Mouse (Mus musculus) gastrocnemius, adult 2 months (tissue): ENCODE data around the gene Tsen15. TPM values are rescaled to one million over a fixed set of nuclear protein-coding genes. Genes with fewer than 3 reads are reported as not detected.
"Not testable (repeated sequence)": the region's sequence is repeated elsewhere in the genome, so short reads cannot be mapped to it uniquely, and the experiment has no call there.

Experiments used
- DNase-seq: peaks from one replicate; pipeline ENCODE4 v3.0.0; 2022
- H3K27ac ChIP-seq: fragments of 200-600 bp; 2 replicates; pipeline ENCODE4 v1.8.1; 2022; ENCODE audit warnings: mild to moderate bottlenecking
- H3K4me3 ChIP-seq: fragments of 200-600 bp; 2 replicates; pipeline ENCODE4 v1.8.1; 2022; ENCODE audit warnings: mild to moderate bottlenecking, moderate library complexity
- CTCF ChIP-seq: fragments of 200-600 bp; IDR thresholded peaks from 2 replicates; pipeline ENCODE4 v1.8.1; 2022; ENCODE audit warnings: antibody characterized with exemption, mild to moderate bottlenecking, moderate library complexity
- intact Hi-C: fragments of 180-260 bp; cut with DNase I; formaldehyde crosslinking; loops from one replicate; pipeline ENCODE4 v1.15.1; 2025
- total RNA-seq, 2 experiments: library from RNA; stranded (reverse); gene quantifications; 2 replicates each; pipeline ENCODE4 v1.2.3; 2021

The Tsen15 gene
- total RNA-seq, 2 experiments from 2014 or later, result 13.7 to 20.2 TPM

DNA sequence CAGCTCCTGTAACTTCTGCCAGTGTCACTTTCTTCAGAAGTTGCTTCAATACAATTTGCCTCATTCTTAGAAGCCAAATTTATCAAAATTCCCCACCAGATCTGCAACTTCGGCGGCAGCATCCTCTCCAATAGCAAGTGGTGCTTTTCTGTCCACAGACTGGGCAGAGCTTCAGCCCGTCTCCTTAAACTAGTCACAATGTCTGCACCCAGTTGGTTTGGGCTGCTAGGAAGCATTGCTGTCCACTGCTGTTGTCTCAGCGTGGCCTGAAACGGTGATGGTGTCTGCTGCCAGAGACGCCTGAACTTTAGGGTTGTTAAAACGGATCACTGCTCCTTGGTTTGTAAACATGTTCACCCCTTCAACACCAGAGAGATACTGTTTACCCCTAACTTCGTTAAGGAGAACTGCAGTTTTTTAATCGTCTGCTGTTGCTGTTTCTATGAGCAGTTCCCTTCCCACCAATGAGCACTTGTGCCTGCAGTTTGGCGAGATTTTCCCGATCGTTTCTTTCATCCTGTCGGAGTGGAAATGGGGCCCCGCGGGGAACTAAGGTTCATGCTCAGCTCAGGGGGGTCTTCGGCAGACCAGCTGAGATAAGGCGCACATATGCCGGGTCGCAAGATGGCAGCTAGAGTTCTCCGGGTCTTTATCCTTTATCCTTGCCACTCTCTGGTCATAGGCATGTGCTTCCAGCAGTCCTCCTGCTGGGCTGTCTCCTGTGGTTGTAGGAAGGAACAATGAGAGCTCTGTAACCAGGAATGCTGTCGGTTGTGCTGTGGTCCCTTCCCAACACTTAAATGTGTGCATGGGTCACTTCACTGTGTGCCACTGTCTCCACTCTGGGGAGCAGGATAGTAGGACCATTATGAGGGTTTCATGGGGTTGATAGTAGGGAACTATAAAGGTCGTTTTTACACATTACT is 20.8 kb upstream of the Tsen15 start:
- DNase-seq, result no peak
- no peak overlapping the region for H3K27ac ChIP-seq
- intact Hi-C loops, result no loop called here
- no peak overlapping the region for H3K4me3 ChIP-seq
- TF ChIP-seq CTCF, result no peak

DNA sequence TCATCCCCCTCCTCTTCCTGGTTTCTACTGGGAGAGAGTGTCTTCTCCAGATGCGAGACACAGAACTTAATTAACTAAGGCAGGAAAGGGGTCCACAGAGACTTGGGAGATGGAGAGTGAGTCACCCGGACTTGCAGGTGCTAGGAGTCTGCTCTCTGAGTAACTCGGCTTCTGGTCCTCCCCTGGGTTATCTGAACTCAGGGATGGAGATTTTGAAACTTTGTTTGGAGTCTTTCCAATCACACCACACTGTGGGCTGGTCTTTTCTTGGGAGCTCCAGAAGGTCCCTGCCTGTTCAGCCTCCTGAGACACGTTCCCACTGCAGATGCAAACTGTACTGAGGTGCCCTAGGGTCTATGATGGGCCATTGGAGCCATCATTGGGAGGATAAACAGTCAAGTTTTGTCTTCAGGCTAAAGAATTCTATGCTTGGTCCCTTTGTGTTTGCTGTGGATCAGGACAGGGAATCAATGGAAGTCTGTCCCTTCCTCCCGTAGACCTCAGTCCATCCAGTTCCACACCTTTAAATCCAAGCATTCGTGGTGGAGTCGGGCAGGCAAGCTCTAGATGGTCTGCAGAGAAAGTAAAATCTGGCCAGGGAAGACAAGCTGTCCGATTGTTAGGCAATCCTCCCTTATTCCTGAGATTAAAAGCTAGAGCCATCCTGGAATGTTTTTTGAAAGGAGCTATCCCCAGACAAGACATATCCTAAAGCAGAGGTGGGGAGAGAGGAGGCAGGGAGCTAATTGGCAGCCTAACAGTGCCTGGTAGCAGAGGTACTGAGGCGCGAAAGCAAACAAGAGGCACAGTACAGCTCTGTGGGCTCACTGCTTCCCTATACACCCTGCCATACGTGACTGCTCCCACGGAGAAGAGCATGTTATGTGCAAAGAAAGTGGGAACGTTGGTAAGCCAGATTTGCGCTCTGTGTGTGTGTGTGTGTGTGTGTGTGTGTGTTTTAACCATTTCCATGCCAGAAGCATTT is 14.4 kb upstream of the Tsen15 start:
- Histone ChIP-seq H3K27ac (peak overlapping the region; percentile 85), H3K4me3 (peak overlapping the region; percentile 87)
- DNase-seq, result peak; percentile 40
- intact Hi-C loops, result loop anchor here (5.0 kb wide), 2 partner anchors 56 to 111 kb away; no protein-coding TSS in a partner anchor
- no peak for TF ChIP-seq CTCF

DNA sequence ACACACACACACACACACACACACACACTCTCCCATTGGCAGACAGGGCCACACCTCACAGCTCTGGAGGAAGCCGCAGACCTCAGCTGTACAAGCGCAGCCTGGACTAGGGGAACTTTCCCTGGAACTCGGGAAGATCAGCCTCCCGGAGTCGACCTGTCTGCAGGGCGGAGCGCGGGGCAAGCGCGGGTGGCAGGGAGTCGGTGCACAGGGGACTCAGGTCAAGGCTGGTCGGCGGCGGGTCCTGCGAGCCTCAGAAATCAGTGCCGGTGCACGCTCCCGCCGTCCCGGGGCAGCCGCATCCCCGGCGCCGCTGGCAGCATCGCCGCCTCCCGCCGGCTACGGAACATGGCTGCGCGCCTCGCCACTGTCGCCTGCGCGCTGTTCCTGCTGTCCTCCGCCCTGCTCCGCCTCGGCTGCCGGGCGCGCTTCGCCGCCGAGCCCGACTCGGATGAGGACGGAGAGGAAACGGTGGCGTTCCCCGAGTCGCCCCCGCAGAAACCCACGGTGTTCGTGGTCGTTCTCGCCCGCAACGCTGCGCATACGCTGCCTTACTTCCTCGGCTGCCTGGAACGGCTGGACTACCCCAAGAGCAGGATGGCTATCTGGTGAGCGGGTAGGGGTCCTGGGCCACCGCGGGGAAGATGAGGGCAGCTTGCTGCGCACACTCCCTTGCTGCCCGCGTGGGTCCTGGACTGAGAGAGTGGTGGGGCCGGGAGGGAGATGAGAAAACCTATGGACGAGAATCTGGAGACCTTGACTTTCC is 13.5 kb upstream of the Tsen15 start, which contains the start of gene Colgalt2:
Gene Colgalt2 (plus strand): TSS at position 41 of the 766 bp plus-strand sequence.
- Histone ChIP-seq H3K27ac (peak within 1 kb of the TSS; percentile 85), H3K4me3 (peak within 1 kb of the TSS; percentile 87)
- intact Hi-C loops, result loop anchor here (5.0 kb wide), 2 partner anchors 57 to 112 kb away; no protein-coding TSS in a partner anchor
- DNase-seq, result peak; percentile 70
- no peak for TF ChIP-seq CTCF

DNA sequence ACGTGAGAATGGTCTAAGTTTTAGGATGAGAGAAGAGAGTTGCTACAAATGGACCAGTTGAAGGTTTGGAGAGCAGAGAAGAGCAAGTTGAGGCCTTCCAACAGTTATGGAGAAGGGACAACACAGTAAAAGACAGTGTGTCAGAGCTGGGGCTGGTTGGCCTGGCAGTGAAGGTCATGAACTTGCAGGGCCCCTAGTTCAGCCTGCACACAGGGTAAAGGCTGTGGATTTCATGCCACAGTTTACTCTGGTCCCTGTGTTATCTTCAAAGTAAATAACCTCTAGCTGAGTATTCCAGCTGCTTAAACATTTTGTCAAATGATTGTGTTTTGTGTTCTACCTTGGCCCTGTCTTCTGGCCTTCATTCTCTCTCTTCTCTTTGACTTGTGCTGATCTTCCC is 12.2 kb upstream of the Tsen15 start:
- no peak overlapping the region for H3K4me3 ChIP-seq
- intact Hi-C loops, result no loop called here
- TF ChIP-seq CTCF, result no peak

DNA sequence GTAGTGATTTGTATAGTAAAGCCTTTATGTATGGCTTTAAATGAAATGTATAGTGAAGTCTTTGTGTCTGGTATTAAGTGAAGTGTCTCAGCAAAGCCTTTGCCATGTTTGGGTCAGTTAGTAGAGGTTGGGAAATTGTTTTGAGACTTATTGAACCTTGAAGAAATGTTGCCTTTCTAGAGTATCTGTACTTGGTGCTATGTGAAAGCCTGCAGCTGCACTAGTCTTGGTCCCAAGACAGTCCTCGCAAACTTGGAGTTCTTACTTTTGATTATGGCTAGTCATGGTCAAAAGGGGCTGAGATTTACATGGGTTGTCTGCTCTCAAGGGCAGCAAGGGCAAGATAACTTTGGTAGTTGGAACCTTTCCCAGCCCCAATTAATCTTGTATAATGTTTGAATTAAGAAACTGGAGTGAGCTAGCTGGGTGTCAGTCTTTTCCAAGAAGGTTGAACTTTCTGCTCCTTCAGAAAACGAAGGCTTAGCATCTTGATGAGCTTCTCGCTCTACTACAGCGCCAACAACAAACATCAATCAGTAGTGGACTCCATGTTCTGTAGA is 8.5 kb upstream of the Tsen15 start:
- H3K4me3 ChIP-seq, result no peak overlapping the region
- no peak for DNase-seq
- intact Hi-C loops, result no loop called here
- no peak for TF ChIP-seq CTCF
- H3K27ac ChIP-seq, result no peak overlapping the region

More for the DNA sequence above, 12.2 kb upstream of the Tsen15 start:
- no peak for DNase-seq
- no peak overlapping the region for H3K27ac ChIP-seq

DNA sequence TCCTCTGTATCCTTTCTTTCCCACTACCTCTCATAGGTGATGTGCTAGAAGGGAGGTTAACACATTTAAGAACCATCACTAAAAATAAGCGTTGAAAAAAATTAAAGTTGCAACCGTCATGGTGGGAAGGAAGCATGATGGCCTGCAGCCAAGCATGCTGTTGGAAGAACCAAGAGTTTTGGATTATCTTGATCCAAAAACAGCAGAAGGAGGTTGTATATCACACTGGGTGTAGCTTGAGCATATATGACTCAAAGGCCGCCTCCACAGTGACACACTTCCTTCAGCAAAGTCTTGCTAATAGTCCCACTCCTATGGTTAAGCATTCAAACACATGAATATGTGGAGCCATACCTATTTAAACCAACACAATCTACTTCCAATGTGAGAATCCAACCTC is 7.6 kb upstream of the Tsen15 start:
- H3K4me3 ChIP-seq, result no peak overlapping the region
- no peak overlapping the region for H3K27ac ChIP-seq
- DNase-seq, result no peak
- no peak for TF ChIP-seq CTCF
- intact Hi-C loops, result no loop called here

DNA sequence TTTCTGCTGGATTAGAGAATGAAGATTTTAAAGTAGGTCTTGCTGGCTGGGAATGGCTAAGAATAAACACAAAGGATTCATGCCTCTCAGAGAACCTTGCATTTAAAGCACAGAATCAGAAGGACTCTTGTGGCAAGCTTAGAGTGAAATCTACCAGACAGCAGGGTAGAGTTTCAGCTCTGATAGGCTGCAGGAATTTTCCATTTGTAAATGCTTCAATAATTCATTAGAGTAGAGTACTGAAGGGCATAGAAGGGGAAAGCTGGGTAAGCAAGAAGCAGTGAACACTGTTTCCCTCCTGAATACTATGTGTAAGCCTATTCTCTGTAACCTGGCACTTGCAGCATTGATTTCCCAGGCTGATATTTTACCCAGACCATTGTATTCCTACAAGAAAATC is 2.8 kb upstream of the Tsen15 start:
- no peak for DNase-seq
- TF ChIP-seq CTCF, result no peak
- intact Hi-C loops, result no loop called here
- Histone ChIP-seq H3K27ac (no peak overlapping the region), H3K4me3 (no peak overlapping the region)

DNA sequence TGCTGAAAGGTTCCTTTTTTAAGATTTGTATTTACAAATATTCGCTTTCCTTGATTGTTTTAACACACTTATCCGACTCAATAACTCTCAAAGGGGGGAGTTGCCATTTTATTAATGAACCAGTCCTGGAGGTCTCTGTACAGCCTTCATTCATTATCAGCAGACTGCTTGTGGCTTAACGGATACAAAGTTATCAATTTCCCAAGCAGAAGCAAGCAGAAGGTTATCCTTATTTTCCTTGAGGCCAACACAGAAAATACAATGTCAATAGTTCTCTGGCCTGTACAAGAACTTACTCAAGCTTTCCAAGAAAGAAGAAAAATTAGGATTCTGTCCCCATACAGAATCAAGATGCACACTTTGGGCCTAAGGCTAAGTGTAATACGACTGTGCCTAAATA is 795 bp downstream of the Tsen15 start:
- intact Hi-C loops, DNase-seq: not testable (repeated sequence)
- Histone ChIP-seq H3K27ac (peak overlapping the region; percentile 87), H3K4me3 (peak overlapping the region; percentile 91)

DNA sequence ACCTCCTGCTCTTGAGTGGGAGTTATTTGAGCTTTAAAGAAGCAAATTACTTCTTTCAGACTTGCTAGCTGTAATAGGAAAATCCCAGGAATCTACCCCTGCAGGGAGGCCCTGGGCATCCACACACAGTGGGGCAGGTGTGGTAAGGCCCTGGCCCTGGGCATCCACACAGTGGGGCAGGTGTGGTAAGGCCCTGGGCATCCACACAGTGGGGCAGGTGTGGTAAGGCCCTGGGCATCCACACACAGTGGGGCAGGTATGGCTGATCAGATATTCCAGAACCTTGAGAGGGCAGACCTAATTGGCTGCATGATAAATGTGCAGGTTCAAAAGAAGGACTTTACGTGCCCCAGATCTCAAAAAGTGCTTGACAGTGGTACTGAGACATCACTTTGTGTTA is 1.9 kb downstream of the Tsen15 start:
- Histone ChIP-seq H3K27ac (no peak overlapping the region), H3K4me3 (no peak overlapping the region)
- TF ChIP-seq CTCF, result no peak
- intact Hi-C loops, result no loop called here
- no peak for DNase-seq

DNA sequence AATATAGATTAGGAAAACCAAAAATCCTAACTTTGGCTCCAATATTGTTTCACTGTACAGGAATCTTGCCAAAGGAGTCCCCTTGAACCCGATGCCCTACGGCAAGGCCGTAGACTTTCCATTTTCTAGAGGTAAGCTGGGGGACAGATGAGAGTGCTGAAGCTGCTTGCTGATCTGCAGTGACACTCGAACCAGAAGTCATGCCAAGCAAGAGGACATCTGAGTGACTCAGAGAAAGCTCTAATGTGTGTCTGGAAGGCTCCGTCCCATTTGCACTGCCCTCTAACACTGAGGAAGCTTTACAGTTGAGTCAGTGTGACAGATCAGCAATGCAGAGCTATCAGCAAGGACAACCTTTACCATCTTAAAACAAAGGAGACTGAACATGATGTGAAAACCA is 8.2 kb downstream of the Tsen15 start:
- no peak overlapping the region for H3K4me3 ChIP-seq
- no peak for TF ChIP-seq CTCF
- intact Hi-C loops, result no loop called here
- no peak overlapping the region for H3K27ac ChIP-seq
- DNase-seq, result no peak

DNA sequence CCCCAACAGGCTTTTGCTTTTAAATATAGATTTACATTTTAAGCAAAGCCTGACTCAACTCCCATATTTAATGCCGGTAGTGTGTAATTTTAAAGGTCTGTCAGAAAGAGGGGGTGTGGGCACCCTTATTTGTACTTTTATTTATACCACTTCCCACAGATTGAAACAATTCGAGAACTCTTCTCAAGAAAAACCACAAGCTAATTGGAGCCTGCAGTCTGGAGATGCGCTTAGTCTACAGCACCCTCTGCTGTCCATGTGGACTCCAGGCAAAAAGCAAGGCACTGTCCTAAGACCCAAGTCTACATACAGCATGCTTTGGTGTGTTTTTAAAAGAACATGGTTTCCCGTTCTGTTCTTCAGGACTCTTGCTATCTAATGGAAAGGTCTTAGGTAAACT is 17.3 kb downstream of the Tsen15 start:
- intact Hi-C loops, result loop anchor here (1.0 to 2.0 kb wide), 3 partner anchors 64 to 549 kb away; no protein-coding TSS in a partner anchor
- Histone ChIP-seq H3K27ac (peak overlapping the region; percentile 31; the same call in 1 of the 2 replicates), H3K4me3 (no peak overlapping the region)
- peak; percentile 97 for TF ChIP-seq CTCF
- DNase-seq, result peak; percentile 62
